In genomic region chr5:147323237-147323917, GRCm38 (mm10) we compare ENCODE assay signal across 8 mouse cellular contexts. TPM values are rescaled to one million over a fixed set of nuclear protein-coding genes. Genes with fewer than 3 reads are reported as not detected.
A peak's percentile ranks its signal among the peaks of the same experiment; 100 is the strongest.
DNase-seq lines count a peak whose midpoint lies in the region; ATAC-seq lines count a peak whose summit lies in the region.
"Had no signal": no experiment of that assay in that cellular context is flagged by ENCODE, and none has a peak within 500 bp of the region (broad histone marks: within the 10 kb centered on the region; RNA-seq: fewer than 3 reads in every experiment).

No protein-coding gene starts in this region.

- H3K27ac ChIP-seq in lung, embryonic 15.5 days, result no peak overlapping the region

- 0 out of 2 replicates have a peak, but pooled peaks have one; percentile 44 for ATAC-seq in lung, embryonic 15.5 days (ENCODE audit: borderline replicate concordance, extremely low read depth, low FRiP score, low TSS enrichment)

- no peak overlapping the region for H3K9ac ChIP-seq in lung, embryonic 15.5 days

- H3K4me3 ChIP-seq in lung, embryonic 15.5 days, result no peak overlapping the region

- WGBS in lung, embryonic 15.5 days, result 12% methylated on average over 17 of the region's 17 CpGs

- no peaks in the 10 kb centered on the region for H3K4me1 ChIP-seq in lung, embryonic 15.5 days

- H3K9me3 ChIP-seq in lung, embryonic 15.5 days, result no peaks in the 10 kb centered on the region

- H3K36me3 ChIP-seq in lung, embryonic 15.5 days, result no peaks in the 10 kb centered on the region

- peak; percentile 86 to 90 for DNase-seq in CD8-positive naive resting alpha-beta T cell, adult 2 months (ENCODE audit: low read depth in 2 of 2, low spot score in 2 of 2)
- peak; percentile 81 for DNase-seq in NIH3T3 (ENCODE audit: low read depth)
- DNase-seq in cerebellum, adult 9-10 months, result peak; percentile 56
- peak; percentile 52 to 67 for DNase-seq in gastrocnemius, postnatal 4 days (ENCODE audit: low spot score in 2 of 2)
- DNase-seq in kidney, postnatal 14 days, result peak; percentile 56
- DNase-seq in right cerebral cortex, postnatal 4 days, result peak; percentile 77

- H3K4me2 ChIP-seq in lung, embryonic 15.5 days, result no peak overlapping the region

- peaks cover 47% of the 10 kb centered on the region for H3K27me3 ChIP-seq in lung, embryonic 15.5 days

RNA-seq across cellular contexts. Expression of gene Urad, which starts 1.1 kb away (rescaled TPM):
- total RNA-seq in gastrocnemius, postnatal 4 days (2021), result not detected
- polyA plus RNA-seq in lung, embryonic 15.5 days (2015; fragmentation: Nextera tagmentation; extraction: Ambion mirVana), result not detected in 2 replicates
- total RNA-seq: left cerebral cortex, postnatal 10 days had no signal

RNA-seq across cellular contexts. Expression of gene Cdx2, which starts 16.3 kb away (rescaled TPM):
- total RNA-seq in gastrocnemius, postnatal 4 days (2021), result not detected
- not detected in 2 replicates for polyA plus RNA-seq in lung, embryonic 15.5 days (2015; fragmentation: Nextera tagmentation; extraction: Ambion mirVana)
- total RNA-seq: left cerebral cortex, postnatal 10 days had no signal

RNA-seq across cellular contexts. Expression of gene Pdx1, which starts 53.6 kb away (rescaled TPM):
- total RNA-seq in gastrocnemius, postnatal 4 days (2021), result not detected
- not detected in 2 replicates for polyA plus RNA-seq in lung, embryonic 15.5 days (2015; fragmentation: Nextera tagmentation; extraction: Ambion mirVana)
- total RNA-seq: left cerebral cortex, postnatal 10 days had no signal
